Mouse (Mus musculus): ENCODE data around the gene Cdhr2.

The Cdhr2 gene

GRCm38 (mm10) chr13:54783235-54783634 lies 82.0 kb downstream of the Cdhr2 start:
- no peak for DNase-seq (ENCODE audit: low read depth, low spot score)

- DNase-seq (ENCODE audit: low read depth, low spot score): no peak
Measured at GRCm38 (mm10) chr13:54783698-54784097, 82.4 kb downstream of the Cdhr2 start, which contains the start of gene Eif4e1b. TSS of gene Eif4e1b (plus strand) at chr13:54783998.
